In genomic region chr13:101914691-101915541, GRCm38 (mm10) we compare ENCODE assay signal across 8 mouse cellular contexts.
DNase-seq lines count a peak whose midpoint lies in the region; ATAC-seq and TF ChIP-seq lines count a peak whose summit lies in the region.

No protein-coding gene starts in this region.

- peaks cover 4% of the 10 kb centered on the region for H3K4me1 ChIP-seq in forebrain, embryonic 14.5 days (ENCODE audit: control insufficient read depth, insufficient read depth, low read length)
- no peaks in the 10 kb centered on the region for H3K4me1 ChIP-seq in forebrain, embryonic 11.5 days (replicated peaks; ENCODE audit: control insufficient read depth, insufficient read depth, low read length)
- peaks cover 13% of the 10 kb centered on the region for H3K4me1 ChIP-seq in neural tube, embryonic 13.5 days (replicated peaks)
- H3K4me1 ChIP-seq in intestine, postnatal 0 days (replicated peaks; ENCODE audit: control insufficient read depth, insufficient read depth, low read length), result peaks cover 11% of the 10 kb centered on the region; the same call in 1 of the 2 replicates

- no peaks in the 10 kb centered on the region for H3K9me3 ChIP-seq in forebrain, embryonic 14.5 days (replicated peaks; ENCODE audit: control insufficient read depth, low read length)
- H3K9me3 ChIP-seq in forebrain, embryonic 11.5 days (ENCODE audit: control insufficient read depth, low read length), result no peaks in the 10 kb centered on the region
- H3K9me3 ChIP-seq in neural tube, embryonic 13.5 days, result no peaks in the 10 kb centered on the region
- H3K9me3 ChIP-seq in intestine, postnatal 0 days (ENCODE audit: control insufficient read depth), result no peaks in the 10 kb centered on the region

- 41% methylated on average over 5 of the region's 5 CpGs for WGBS in forebrain, embryonic 14.5 days
- WGBS in forebrain, embryonic 11.5 days, result 66% methylated on average over 5 of the region's 5 CpGs
- WGBS in neural tube, embryonic 13.5 days, result 39% methylated on average over 5 of the region's 5 CpGs
- 9% methylated on average over 5 of the region's 5 CpGs for WGBS in intestine, postnatal 0 days

- no peak overlapping the region for H3K9ac ChIP-seq in forebrain, embryonic 14.5 days (ENCODE audit: low read length)
- no peak overlapping the region for H3K9ac ChIP-seq in forebrain, embryonic 11.5 days (ENCODE audit: low read length)
- H3K9ac ChIP-seq in neural tube, embryonic 13.5 days, result no peak overlapping the region
- H3K9ac ChIP-seq in intestine, postnatal 0 days (ENCODE audit: low read depth, low read length), result no peak overlapping the region

- DNase-seq in forebrain, embryonic 14.5 days (ENCODE audit: low spot score), result peak; percentile 76
- DNase-seq in forebrain, embryonic 11.5 days (ENCODE audit: low spot score), result no peak
- no peak for DNase-seq in neural tube, embryonic 10.5 days (ENCODE audit: extremely low spot score, low spot score)
- DNase-seq in right cerebral cortex, postnatal 14 days, result peak; percentile 43
- DNase-seq in layer of hippocampus, adult 9-10 months (ENCODE audit: low spot score), result no peak
- no peak for DNase-seq in ovary, postnatal 14 days (ENCODE audit: low spot score)

- H3K4me2 ChIP-seq in forebrain, embryonic 14.5 days (ENCODE audit: low read length), result no peak overlapping the region
- H3K4me2 ChIP-seq in forebrain, embryonic 11.5 days (ENCODE audit: low read depth, low read length, severe bottlenecking), result no peak overlapping the region
- H3K4me2 ChIP-seq in neural tube, embryonic 13.5 days, result no peak overlapping the region
- H3K4me2 ChIP-seq in intestine, postnatal 0 days (replicated peaks; ENCODE audit: low read depth), result no peak overlapping the region

- H3K27ac ChIP-seq in forebrain, embryonic 14.5 days (ENCODE audit: low read depth, low read length), result no peak overlapping the region
- no peak overlapping the region for H3K27ac ChIP-seq in forebrain, embryonic 11.5 days (ENCODE audit: low read depth, low read length)
- H3K27ac ChIP-seq in neural tube, embryonic 13.5 days (replicated peaks), result no peak overlapping the region
- H3K27ac ChIP-seq in intestine, postnatal 0 days (ENCODE audit: low read depth, low read length), result peak overlapping the region; percentile 37

- peak; percentile 44; the same call in 1 of the 2 replicates for ATAC-seq in forebrain, embryonic 14.5 days
- ATAC-seq in forebrain, embryonic 11.5 days (replicated peaks; ENCODE audit: low FRiP score), result no peak
- peak; percentile 87 for ATAC-seq in neural tube, embryonic 13.5 days (ENCODE audit: low read depth)
- ATAC-seq in intestine, postnatal 0 days, result peak; percentile 57

- no peaks in the 10 kb centered on the region for H3K36me3 ChIP-seq in forebrain, embryonic 14.5 days (ENCODE audit: control insufficient read depth, insufficient read depth, low read length)
- no peaks in the 10 kb centered on the region for H3K36me3 ChIP-seq in forebrain, embryonic 11.5 days (ENCODE audit: control insufficient read depth, insufficient read depth, low read length)
- H3K36me3 ChIP-seq in neural tube, embryonic 13.5 days, result no peaks in the 10 kb centered on the region
- no peaks in the 10 kb centered on the region for H3K36me3 ChIP-seq in intestine, postnatal 0 days (ENCODE audit: control insufficient read depth, insufficient read depth)

- H3K4me3 ChIP-seq in forebrain, embryonic 14.5 days (ENCODE audit: low read depth, low read length), result no peak overlapping the region
- no peak overlapping the region for H3K4me3 ChIP-seq in forebrain, embryonic 11.5 days (ENCODE audit: low read depth, low read length)
- H3K4me3 ChIP-seq in neural tube, embryonic 13.5 days, result no peak overlapping the region
- H3K4me3 ChIP-seq in intestine, postnatal 0 days (ENCODE audit: low read depth, low read length), result no peak overlapping the region

- no peaks in the 10 kb centered on the region for H3K27me3 ChIP-seq in forebrain, embryonic 14.5 days (replicated peaks; ENCODE audit: control insufficient read depth, insufficient read depth, low read length)
- no peaks in the 10 kb centered on the region for H3K27me3 ChIP-seq in forebrain, embryonic 11.5 days (ENCODE audit: control insufficient read depth, insufficient read depth, low read length)
- no peaks in the 10 kb centered on the region for H3K27me3 ChIP-seq in neural tube, embryonic 13.5 days
- no peaks in the 10 kb centered on the region for H3K27me3 ChIP-seq in intestine, postnatal 0 days (replicated peaks; ENCODE audit: control insufficient read depth, insufficient read depth, low read length)

- no peak for TF ChIP-seq CTCF in intestine, postnatal 0 days (IDR thresholded peaks at IDR 0.05; ENCODE audit: low read depth)

Comparison
In these comparisons a context has a peak if more than half of its experiments do, and no peak if none do; other contexts are left out.
1. DNase-seq: peak in forebrain, embryonic 14.5 days (single experiment) and right cerebral cortex, postnatal 14 days (single experiment); none in forebrain, embryonic 11.5 days (single experiment), neural tube, embryonic 10.5 days (single experiment), layer of hippocampus, adult 9-10 months (single experiment) and ovary, postnatal 14 days (single experiment).